Mouse (Mus musculus) right cerebral cortex, postnatal 10 days (tissue): ENCODE results near the gene Fkbp10.

Experiments
- DNase-seq, 2 experiments: peaks; one replicate each; pipeline ENCODE4 v3.0.0; 2021; ENCODE audit warnings: low spot score in 2 of 2

The Fkbp10 gene

GRCm38 (mm10) chr11:100471352-100472196 is 56.1 kb downstream of the Fkbp10 start:
- no peak for DNase-seq

- peak; percentile 94 for DNase-seq
Measured at GRCm38 (mm10) chr11:100472197-100472934, 56.9 kb downstream of the Fkbp10 start, which contains the start of gene Klhl11. Klhl11 (minus strand) TSS chr11:100472741.

- no peak for DNase-seq
Measured at GRCm38 (mm10) chr11:100472935-100473295, 57.4 kb downstream of the Fkbp10 start.
